Mouse (Mus musculus) G1E (cell line): ENCODE data around the gene Tecpr2.

Experiments
- CTCF ChIP-seq: IDR thresholded peaks from 2 replicates; pipeline ENCODE4 v1.5.1; 2012; ENCODE audit warnings: low read depth, low read length, inconsistent platforms, mixed read lengths
- GATA1 ChIP-seq: IDR thresholded peaks from 2 replicates; pipeline ENCODE4 v1.6.1; 2012; ENCODE audit warnings: borderline replicate concordance, low read length, inconsistent platforms, mixed read lengths
- GATA2 ChIP-seq: IDR thresholded peaks from 2 replicates; pipeline ENCODE4 v1.6.1; 2012; ENCODE audit warnings: low read depth, low read length, inconsistent platforms, borderline replicate concordance
- TAL1 ChIP-seq: conservative IDR thresholded peaks from 2 replicates; pipeline ENCODE4 v1.6.1; 2012; ENCODE audit warnings: low read depth, low read length, inconsistent platforms, mixed read lengths

DNA sequence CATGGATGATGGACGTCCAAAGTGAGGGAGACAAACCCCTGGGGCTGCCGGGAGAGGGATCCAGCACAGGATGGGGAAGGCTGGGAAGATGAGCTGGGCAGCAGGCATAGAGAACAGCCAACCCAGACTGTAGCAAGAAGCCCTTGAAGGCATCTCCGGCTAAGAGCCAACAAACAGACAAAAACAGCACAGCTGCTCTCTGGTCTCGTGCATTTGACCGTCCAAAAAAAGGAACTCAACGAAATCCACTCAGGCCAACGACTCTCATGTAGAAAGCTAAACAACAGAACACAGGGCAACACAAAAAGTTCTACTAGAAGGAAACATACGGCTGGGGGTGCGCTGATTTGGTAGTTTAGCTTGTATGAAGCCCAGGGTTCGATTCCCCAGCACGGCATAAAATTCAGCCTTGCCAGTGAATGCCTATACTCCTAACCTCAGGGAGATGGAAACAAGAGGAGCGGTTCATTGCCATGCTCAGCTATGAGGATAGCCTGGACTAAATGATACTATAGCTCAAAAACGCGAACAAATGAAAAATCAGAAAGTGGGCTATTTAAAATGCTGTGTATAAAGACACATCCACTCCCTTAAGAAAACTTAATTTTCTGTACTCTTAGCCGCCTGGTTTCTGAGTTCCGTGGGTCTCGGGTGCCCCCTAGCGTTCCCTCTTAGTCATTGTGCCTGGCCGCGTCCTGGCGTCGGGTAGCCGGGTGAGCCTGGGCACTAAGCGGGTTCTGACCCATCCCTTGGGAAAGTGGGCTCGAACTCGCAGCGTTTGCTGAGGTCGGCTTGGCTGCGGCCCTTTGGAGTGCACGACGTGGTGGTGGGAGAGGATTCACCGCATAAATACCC, 45.6 kb upstream of the Tecpr2 start:
- TF ChIP-seq CTCF (peak; percentile 76), GATA2 (no peak), GATA1 (no peak), TAL1 (no peak)
